Mouse (Mus musculus) heart, adult 2 months (tissue): ENCODE results near the gene Crabp2. TPM values are rescaled to one million over a fixed set of nuclear protein-coding genes. Genes with fewer than 3 reads are reported as not detected.

Experiments
- DNase-seq, 2 experiments: peaks; one replicate each; pipeline ENCODE4 v3.0.0; 2021
- H3K27ac ChIP-seq: fragments of 200-600 bp; 2 replicates; pipeline ENCODE4 v1.8.1; 2022
- H3K27me3 ChIP-seq: fragments of 200-500 bp; 2 replicates; pipeline ENCODE4 v1.6.1; 2012; ENCODE audit warnings: mild to moderate bottlenecking, low read length, inconsistent platforms, mixed read lengths; ENCODE audit not compliant: control insufficient read depth, insufficient read depth
- H3K36me3 ChIP-seq: fragments of 200-500 bp; 2 replicates; pipeline ENCODE4 v1.6.1; 2012; ENCODE audit warnings: low read length, inconsistent platforms; ENCODE audit not compliant: control insufficient read depth, insufficient read depth
- H3K4me1 ChIP-seq: fragments of 200-500 bp; 2 replicates; pipeline ENCODE4 v1.6.1; 2011; ENCODE audit warnings: low read length; ENCODE audit not compliant: control insufficient read depth, insufficient read depth
- H3K4me3 ChIP-seq: fragments of 200-600 bp; 2 replicates; pipeline ENCODE4 v1.8.1; 2022
- H3K79me2 ChIP-seq: fragments of 200-500 bp; replicated peaks from 2 replicates; pipeline ENCODE4 v1.6.1; 2012; ENCODE audit warnings: mild to moderate bottlenecking, inconsistent platforms, low read length, moderate library complexity, mixed read lengths; ENCODE audit not compliant: control insufficient read depth, insufficient read depth
- H3K9ac ChIP-seq: fragments of 200-500 bp; 2 replicates; pipeline ENCODE4 v1.6.1; 2012; ENCODE audit warnings: low read depth, mild to moderate bottlenecking, control low read depth, inconsistent platforms, low read length, mixed read lengths
- CTCF ChIP-seq: fragments of 200-600 bp; IDR thresholded peaks from 2 replicates; pipeline ENCODE4 v1.8.1; 2022; ENCODE audit warnings: antibody characterized with exemption, mild to moderate bottlenecking, moderate library complexity
- EP300 ChIP-seq: fragments of 200-500 bp; IDR thresholded peaks from 2 replicates; pipeline ENCODE4 v1.6.1; 2011; ENCODE audit warnings: low read depth, low read length, control low read depth; ENCODE audit not compliant: insufficient read depth
- POLR2A ChIP-seq: fragments of 200-500 bp; IDR thresholded peaks from 2 replicates; pipeline ENCODE4 v1.6.1; 2011; ENCODE audit warnings: mild to moderate bottlenecking, low read depth, low read length, control low read depth; ENCODE audit not compliant: insufficient read depth
- WGBS: fragments of 180-500 bp; shearing (Covaris S2); methylation state at CpG from one replicate; pipeline ENCODE4 v1.1.7; 2018; 5-methylcytosine and 5-hydroxymethylcytosine counted together
- intact Hi-C: fragments of 180-260 bp; cut with DNase I; formaldehyde crosslinking; loops from one replicate; pipeline ENCODE4 v1.15.1; 2025
- polyA plus RNA-seq: library from polyadenylated mRNA; depleted of rRNA; stranded (reverse); fragments of >200 nt; gene quantifications from 2 replicates; pipeline ENCODE4 v1.2.3, GENCODE M21; 2012
- total RNA-seq, 2 experiments: library from RNA; stranded (reverse); gene quantifications; 2 replicates each; pipeline ENCODE4 v1.2.3; 2021

Gene Crabp2
- total and polyA plus RNA-seq, 3 experiments: 0.25 TPM; not detected in 2

DNA sequence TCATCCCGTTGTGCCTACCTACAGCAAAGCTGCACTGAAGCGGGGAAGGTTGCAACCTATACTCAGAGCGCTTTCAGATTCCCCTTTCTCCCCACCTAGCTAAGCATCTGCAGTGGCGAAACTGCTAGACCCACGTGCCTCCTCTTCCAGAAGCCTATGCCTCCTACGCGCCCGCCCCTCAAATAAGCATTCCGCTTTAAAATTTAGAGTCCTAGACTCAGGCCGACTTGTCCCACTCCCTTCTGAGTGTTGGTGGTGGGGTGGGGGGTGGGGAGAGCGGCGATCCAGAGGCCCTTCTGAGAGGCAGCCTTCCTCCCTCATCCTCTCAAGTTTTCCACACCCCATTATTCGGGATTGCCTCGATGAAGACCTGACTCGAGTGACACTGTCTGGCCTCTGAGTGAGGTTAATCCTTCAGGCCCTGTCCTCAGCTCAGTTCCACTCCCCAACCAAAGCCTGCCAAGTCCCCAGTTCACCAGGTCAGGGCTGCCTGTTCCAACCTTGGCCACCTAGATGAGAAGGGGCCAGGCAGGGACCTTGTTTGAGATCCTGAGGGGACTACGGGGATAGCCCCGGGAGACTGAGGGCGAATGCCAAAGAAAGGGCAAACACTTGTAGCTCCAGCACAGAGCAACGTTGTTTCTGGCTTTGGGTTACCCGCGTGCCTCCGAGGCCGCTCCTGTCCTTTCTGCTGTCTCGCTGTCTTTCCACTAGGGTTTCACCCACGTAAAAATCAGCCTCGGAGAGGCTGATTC is 1.2 kb upstream of the Crabp2 start:
- Histone ChIP-seq H3K4me3 (no peak overlapping the region), H3K79me2 (no peaks in the 10 kb centered on the region), H3K36me3 (no peaks in the 10 kb centered on the region), H3K9ac (no peak overlapping the region), H3K27ac (no peak overlapping the region), H3K27me3 (peaks cover 10% of the 10 kb centered on the region), H3K4me1 (peaks cover 5% of the 10 kb centered on the region)
- 16% methylated on average over 26 of the region's 26 CpGs for WGBS
- DNase-seq: no peak
- intact Hi-C loops: no loop called here
- no peak for TF ChIP-seq POLR2A
- no peak for TF ChIP-seq CTCF
- no peak for TF ChIP-seq EP300

DNA sequence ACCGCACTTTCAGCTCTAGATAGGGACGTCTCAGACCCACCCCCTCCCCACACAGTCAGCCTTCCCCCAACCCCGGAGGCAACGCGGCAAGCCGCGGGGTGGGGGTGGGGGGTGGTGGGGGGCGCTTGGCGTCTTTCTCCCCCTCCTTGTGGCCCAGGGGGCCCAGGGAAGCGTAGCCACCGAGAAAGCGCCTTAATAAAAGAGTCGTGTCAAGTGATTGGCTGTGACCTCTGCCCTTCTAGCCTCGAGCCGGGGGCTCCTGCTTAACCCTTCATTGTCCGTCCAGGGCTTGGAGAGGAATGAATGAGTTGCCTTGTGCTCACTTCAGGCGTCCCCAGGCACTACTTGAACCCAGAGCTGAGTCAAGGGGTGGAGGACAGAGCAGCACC is 661 bp upstream of the Crabp2 start:
- no peak overlapping the region for H3K9ac ChIP-seq
- H3K4me3 ChIP-seq: no peak overlapping the region
- no peak for DNase-seq
- no peaks in the 10 kb centered on the region for H3K36me3 ChIP-seq
- 2% methylated on average over 17 of the region's 17 CpGs for WGBS
- no peak for TF ChIP-seq CTCF
- no peak for TF ChIP-seq EP300
- TF ChIP-seq POLR2A: no peak
- H3K27ac ChIP-seq: no peak overlapping the region
- no peaks in the 10 kb centered on the region for H3K79me2 ChIP-seq
- H3K4me1 ChIP-seq: peaks cover 5% of the 10 kb centered on the region
- intact Hi-C loops: no loop called here
- H3K27me3 ChIP-seq: peaks cover 10% of the 10 kb centered on the region

DNA sequence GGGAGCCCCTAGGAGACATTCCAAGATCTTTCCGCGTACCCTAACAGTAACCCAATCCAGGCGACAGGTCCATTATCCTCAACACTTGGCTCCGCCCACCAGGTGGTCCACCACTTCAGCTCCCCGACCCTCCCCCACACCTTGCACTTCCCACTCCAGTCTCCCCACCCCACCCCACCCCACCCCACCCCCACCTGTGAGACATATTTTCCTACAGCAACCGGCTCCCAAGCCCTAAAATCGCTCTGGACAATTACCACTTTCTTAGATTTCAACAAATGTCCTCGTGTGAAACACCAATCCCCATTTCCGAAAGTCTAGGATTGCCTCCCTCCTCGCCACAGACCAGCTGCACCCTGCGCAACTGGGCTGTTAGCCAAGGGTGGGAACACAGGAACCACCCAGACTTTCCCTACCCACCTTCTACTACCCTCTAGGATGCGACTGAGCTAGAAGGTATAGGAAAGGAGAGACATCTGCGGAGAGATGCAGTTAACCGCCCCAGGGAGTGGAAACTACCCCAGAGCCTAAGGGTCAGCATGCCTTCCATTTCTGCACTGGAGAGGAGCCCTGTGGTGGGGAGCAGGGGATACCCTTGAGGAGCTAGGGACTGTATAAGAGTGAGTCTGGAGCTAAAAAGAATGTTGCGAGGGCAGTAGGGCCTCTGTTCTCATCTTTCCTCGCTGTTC is 944 bp downstream of the Crabp2 start:
- WGBS: 27% methylated on average over 16 of the region's 16 CpGs
- intact Hi-C loops: no loop called here
- Histone ChIP-seq H3K79me2 (no peaks in the 10 kb centered on the region), H3K27ac (no peak overlapping the region), H3K9ac (no peak overlapping the region), H3K27me3 (peaks cover 10% of the 10 kb centered on the region), H3K4me3 (no peak overlapping the region), H3K36me3 (no peaks in the 10 kb centered on the region), H3K4me1 (peaks cover 5% of the 10 kb centered on the region)
- no peak for DNase-seq
- no peak for TF ChIP-seq POLR2A
- no peak for TF ChIP-seq CTCF
- no peak for TF ChIP-seq EP300

DNA sequence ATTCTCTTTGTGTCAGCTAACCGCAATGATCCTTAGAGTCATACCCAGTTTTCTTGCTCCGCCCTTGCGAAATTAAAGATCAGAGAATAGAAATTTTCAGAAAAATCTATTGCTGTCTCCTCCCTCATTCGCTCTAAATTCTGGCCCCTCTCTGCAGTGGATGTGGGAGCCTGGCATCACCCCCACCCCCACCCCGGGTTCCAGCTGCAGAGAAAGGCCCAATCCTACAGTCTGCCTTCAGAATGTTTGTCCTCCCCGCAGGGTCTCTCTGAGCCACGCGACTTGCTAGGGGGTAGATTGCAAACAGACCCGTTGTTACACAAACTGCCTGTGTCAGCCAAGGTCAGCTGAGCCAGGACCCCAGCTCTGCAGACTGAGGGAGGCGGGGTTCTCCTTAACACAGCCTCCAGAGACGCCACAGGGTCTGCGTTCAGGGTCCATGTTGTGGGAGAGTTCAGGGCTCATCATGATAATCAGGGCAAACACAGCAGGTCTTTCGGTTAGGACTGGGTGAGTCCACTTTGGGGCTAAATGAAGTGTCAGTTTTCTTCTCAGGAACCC is 1.6 kb downstream of the Crabp2 start:
- Histone ChIP-seq H3K4me1 (peaks cover 2% of the 10 kb centered on the region), H3K79me2 (no peaks in the 10 kb centered on the region), H3K36me3 (no peaks in the 10 kb centered on the region), H3K9ac (no peak overlapping the region), H3K27me3 (peaks cover 10% of the 10 kb centered on the region), H3K4me3 (no peak overlapping the region), H3K27ac (no peak overlapping the region)
- DNase-seq: no peak
- intact Hi-C loops: no loop called here
- TF ChIP-seq CTCF: no peak
- no peak for TF ChIP-seq EP300
- no peak for TF ChIP-seq POLR2A
- WGBS: 43% methylated on average over 13 of the region's 13 CpGs

DNA sequence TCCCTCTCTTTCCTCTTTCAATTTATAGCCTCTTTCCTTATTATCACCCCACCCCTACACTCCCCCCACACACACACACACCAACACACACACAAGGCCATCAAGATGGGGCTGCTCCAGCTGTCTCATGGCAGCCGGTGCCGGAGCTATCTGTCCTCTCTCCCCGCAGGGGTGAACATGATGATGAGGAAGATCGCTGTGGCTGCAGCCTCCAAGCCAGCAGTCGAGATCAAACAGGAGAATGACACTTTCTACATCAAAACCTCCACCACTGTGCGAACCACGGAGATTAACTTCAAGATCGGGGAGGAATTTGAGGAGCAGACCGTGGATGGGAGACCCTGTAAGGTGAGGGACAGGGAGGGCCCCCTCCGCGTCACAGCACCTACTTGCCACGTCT is 3.5 kb downstream of the Crabp2 start:
- Histone ChIP-seq H3K27me3 (peaks cover 10% of the 10 kb centered on the region), H3K27ac (no peak overlapping the region), H3K4me1 (peaks cover 1% of the 10 kb centered on the region), H3K36me3 (no peaks in the 10 kb centered on the region), H3K79me2 (no peaks in the 10 kb centered on the region), H3K4me3 (no peak overlapping the region), H3K9ac (no peak overlapping the region)
- intact Hi-C loops: no loop called here
- no peak for DNase-seq
- WGBS: 15% methylated on average over 12 of the region's 12 CpGs
- TF ChIP-seq POLR2A: no peak
- TF ChIP-seq EP300: no peak
- TF ChIP-seq CTCF: no peak

DNA sequence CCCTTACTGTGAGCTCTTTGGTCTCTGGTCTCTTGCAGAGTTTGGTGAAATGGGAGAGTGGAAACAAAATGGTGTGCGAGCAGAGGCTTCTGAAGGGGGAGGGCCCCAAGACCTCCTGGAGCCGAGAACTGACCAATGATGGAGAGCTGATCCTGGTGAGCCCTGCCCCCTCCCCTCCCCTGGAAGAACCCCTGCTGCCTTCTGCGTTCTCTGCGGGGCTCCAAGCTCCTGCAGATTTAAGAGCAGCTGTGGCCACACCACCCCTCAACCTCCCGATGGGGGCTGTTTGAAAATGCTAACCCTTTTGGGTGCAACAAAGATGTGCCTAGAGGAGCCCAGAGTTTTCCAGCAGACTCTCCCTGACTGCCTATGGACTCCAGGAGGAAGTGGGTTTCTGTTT is 4.0 kb downstream of the Crabp2 start:
- no peak for DNase-seq
- TF ChIP-seq POLR2A (no peak), EP300 (no peak)
- intact Hi-C loops: no loop called here
- no peak overlapping the region for H3K9ac ChIP-seq
- H3K27ac ChIP-seq: no peak overlapping the region
- H3K4me1 ChIP-seq: peaks cover 1% of the 10 kb centered on the region
- H3K4me3 ChIP-seq: no peak overlapping the region
- no peaks in the 10 kb centered on the region for H3K36me3 ChIP-seq
- no peaks in the 10 kb centered on the region for H3K79me2 ChIP-seq
- H3K27me3 ChIP-seq: peaks cover 8% of the 10 kb centered on the region
- WGBS: 2% methylated on average over 5 of the region's 5 CpGs
